Mouse (Mus musculus) lung, embryonic 15.5 days (tissue): ENCODE results near the gene E130208F15Rik. TPM values are rescaled to one million over a fixed set of nuclear protein-coding genes. Genes with fewer than 3 reads are reported as not detected.

ENCODE experiments used
- ATAC-seq: fragments of 200-750 bp; cut with Nextera tagmentation; 2 replicates; pipeline ENCODE4 v1.8.0; 2017; ENCODE audit warnings: moderate number of reproducible peaks, borderline replicate concordance; ENCODE audit not compliant: low FRiP score, low TSS enrichment; ENCODE audit errors: extremely low read depth
- H3K27ac ChIP-seq: fragments of 300-500 bp; sonication (generic); 2 replicates; pipeline ENCODE4 v1.5.1; 2015; ENCODE audit warnings: moderate library complexity, mild to moderate bottlenecking, inconsistent platforms
- H3K27me3 ChIP-seq: fragments of 300-500 bp; sonication (generic); 2 replicates; pipeline ENCODE4 v1.6.1; 2015; ENCODE audit warnings: inconsistent platforms
- H3K36me3 ChIP-seq: fragments of 300-500 bp; sonication (generic); 2 replicates; pipeline ENCODE4 v1.6.1; 2015; ENCODE audit warnings: inconsistent platforms
- H3K4me1 ChIP-seq: fragments of 300-500 bp; sonication (generic); 2 replicates; pipeline ENCODE4 v1.6.1; 2015; ENCODE audit warnings: inconsistent platforms
- H3K4me2 ChIP-seq: fragments of 300-500 bp; sonication (generic); 2 replicates; pipeline ENCODE4 v1.6.1; 2015; ENCODE audit warnings: inconsistent platforms, mild to moderate bottlenecking, moderate library complexity
- H3K4me3 ChIP-seq: fragments of 300-500 bp; sonication (generic); 2 replicates; pipeline ENCODE4 v1.5.1; 2015; ENCODE audit warnings: mild to moderate bottlenecking, inconsistent platforms
- H3K9ac ChIP-seq: fragments of 300-500 bp; sonication (generic); 2 replicates; pipeline ENCODE4 v1.6.1; 2015; ENCODE audit warnings: inconsistent platforms
- H3K9me3 ChIP-seq: fragments of 300-500 bp; sonication (generic); 2 replicates; pipeline ENCODE4 v1.6.1; 2016; ENCODE audit warnings: inconsistent platforms
- WGBS: fragments of 180-500 bp; shearing (Covaris S2); methylation state at CpG from one replicate; pipeline ENCODE4 v1.1.7; 2015; 5-methylcytosine and 5-hydroxymethylcytosine counted together
- polyA plus RNA-seq: library from polyadenylated mRNA; unstranded; fragments of >200 nt; fragmentation: Nextera tagmentation; extraction: Ambion mirVana; gene quantifications from 2 replicates; pipeline ENCODE4 v1.2.1, GENCODE M21; 2015

The E130208F15Rik gene
- polyA plus RNA-seq, 1 experiment from 2014 or later = not detected

DNA sequence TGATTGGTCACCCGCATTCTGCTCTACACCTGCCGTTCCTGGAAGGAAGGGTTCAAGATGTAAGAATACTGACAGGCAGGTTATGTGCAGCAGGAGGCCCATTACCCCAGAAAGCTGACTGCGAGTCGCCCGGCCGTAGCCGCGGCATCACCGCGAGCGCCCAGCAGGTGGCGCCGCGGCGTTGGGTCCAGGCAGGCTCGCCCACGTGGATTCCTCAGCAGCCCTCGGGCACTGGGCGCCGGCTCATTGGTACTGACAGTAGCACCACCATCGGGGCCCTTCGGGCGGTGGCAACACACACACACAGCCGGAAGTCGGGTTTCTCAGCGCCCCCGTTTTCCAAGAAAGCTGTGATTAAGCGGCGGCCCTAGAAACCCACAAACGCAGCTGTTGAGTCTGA, 26.3 kb downstream of the E130208F15Rik start:
- no peaks in the 10 kb centered on the region for H3K36me3 ChIP-seq
- H3K4me3 ChIP-seq = no peak overlapping the region
- H3K4me2 ChIP-seq = no peak overlapping the region
- H3K4me1 ChIP-seq = no peaks in the 10 kb centered on the region
- ATAC-seq = peak; percentile 46; the same call in 1 of the 2 replicates
- H3K27ac ChIP-seq = no peak overlapping the region
- 2% methylated on average over 30 of the region's 30 CpGs for WGBS
- no peak overlapping the region for H3K9ac ChIP-seq
- no peaks in the 10 kb centered on the region for H3K9me3 ChIP-seq
- H3K27me3 ChIP-seq = peaks cover 28% of the 10 kb centered on the region

DNA sequence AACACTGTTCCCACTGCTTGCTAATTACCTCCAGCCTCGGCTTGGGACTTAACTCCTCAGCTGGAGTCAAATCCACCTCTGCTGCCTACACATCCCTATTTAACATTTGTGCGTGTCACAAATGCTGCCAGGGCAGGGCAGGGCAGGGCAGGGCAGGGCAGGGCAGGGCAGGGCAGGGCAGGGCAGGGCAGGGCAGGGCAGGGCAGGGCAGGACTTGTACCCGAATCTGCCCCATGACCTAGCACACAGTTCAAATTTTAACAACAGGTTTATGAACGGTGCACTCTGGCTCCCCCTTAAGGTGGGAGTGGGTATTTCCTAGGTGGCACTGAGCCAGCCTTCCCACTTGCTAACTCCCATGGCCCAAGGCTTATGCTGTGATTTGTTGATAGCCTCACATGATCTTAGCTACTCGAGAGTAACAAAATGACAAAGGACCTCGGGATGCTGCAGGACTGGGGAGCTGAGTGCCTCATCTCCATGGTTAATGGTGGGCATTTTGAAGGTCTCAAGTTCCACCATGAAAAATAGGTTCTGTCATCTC, 31.8 kb downstream of the E130208F15Rik start:
- no peak overlapping the region for H3K4me3 ChIP-seq
- H3K9ac ChIP-seq = no peak overlapping the region
- WGBS = 14% methylated on average over 6 of the region's 6 CpGs
- 0 out of 2 replicates have a peak, but pooled peaks cover 11% of the 10 kb centered on the region for H3K27me3 ChIP-seq
- H3K27ac ChIP-seq = no peak overlapping the region
- H3K4me1 ChIP-seq = no peaks in the 10 kb centered on the region
- no peak for ATAC-seq
- no peaks in the 10 kb centered on the region for H3K36me3 ChIP-seq
- no peaks in the 10 kb centered on the region for H3K9me3 ChIP-seq
- no peak overlapping the region for H3K4me2 ChIP-seq

DNA sequence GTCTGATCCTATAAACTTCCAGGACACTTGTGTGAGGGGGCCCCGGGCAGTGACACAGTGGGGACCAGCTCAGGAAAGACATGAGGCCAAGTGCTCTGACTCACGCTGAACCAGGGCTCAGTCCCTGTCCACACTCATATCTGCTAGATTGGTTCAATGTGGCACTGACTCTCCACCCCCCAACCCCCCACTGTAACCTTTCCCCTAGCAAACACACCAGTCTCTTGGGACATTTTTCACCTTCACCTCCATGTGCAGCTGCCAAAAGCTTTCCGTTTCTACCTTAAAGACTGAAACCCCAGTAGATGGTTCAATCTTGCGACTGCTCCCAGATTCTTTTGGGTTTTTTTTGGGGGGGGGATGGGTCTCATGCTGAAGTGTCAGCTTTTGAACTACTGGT, 32.5 kb downstream of the E130208F15Rik start:
- WGBS = 53% methylated on average over 4 of the region's 4 CpGs
- H3K4me3 ChIP-seq = no peak overlapping the region
- H3K9me3 ChIP-seq = no peaks in the 10 kb centered on the region
- no peaks in the 10 kb centered on the region for H3K36me3 ChIP-seq
- no peak for ATAC-seq
- H3K4me2 ChIP-seq = no peak overlapping the region
- 0 out of 2 replicates have a peak, but pooled peaks cover 8% of the 10 kb centered on the region for H3K27me3 ChIP-seq
- H3K4me1 ChIP-seq = no peaks in the 10 kb centered on the region
- no peak overlapping the region for H3K9ac ChIP-seq
- H3K27ac ChIP-seq = no peak overlapping the region

DNA sequence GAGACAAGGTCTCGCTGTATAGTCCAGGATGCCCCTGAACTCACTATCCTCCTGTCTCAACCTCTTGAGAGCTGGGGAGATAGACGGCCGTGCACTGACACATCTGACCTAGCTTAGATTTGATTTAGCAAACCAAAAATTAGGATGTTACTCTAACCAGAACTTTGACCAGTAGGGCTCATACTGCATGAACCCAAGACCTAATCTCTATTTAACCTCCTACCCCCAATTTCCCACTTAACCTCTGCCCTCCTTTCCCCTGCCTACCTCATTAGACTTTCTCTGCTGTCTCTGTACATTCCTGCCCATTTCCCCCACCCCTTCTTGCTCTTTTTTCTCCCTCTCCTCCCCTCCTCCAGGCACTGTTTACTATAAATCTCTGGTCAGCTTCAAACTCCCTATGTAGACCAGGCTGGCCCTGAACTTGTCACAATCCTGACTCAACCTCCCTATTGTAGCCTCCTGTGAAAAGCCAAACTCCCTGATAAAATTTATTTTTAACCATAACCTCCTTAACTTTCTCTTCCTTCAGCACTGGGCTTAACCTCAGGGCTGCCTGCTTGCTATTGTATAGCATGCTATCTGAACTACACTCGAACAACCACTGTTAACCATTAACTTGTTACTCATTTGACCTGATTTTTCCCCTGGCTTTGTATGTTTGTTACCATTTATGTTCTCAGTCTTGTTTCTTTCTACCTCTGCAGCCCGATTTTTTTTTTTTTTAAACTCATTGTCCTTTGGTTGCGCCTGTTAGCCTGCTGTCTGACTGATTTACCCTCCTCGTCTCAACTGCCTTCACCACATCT, 37.0 kb downstream of the E130208F15Rik start:
- ATAC-seq = no peak
- Histone ChIP-seq H3K36me3 (no peaks in the 10 kb centered on the region), H3K4me2 (no peak overlapping the region), H3K4me3 (no peak overlapping the region), H3K27me3 (no peaks in the 10 kb centered on the region), H3K4me1 (peaks cover 22% of the 10 kb centered on the region), H3K9me3 (no peaks in the 10 kb centered on the region), H3K9ac (no peak overlapping the region), H3K27ac (no peak overlapping the region)
- WGBS = 60% methylated on average over 7 of the region's 7 CpGs

DNA sequence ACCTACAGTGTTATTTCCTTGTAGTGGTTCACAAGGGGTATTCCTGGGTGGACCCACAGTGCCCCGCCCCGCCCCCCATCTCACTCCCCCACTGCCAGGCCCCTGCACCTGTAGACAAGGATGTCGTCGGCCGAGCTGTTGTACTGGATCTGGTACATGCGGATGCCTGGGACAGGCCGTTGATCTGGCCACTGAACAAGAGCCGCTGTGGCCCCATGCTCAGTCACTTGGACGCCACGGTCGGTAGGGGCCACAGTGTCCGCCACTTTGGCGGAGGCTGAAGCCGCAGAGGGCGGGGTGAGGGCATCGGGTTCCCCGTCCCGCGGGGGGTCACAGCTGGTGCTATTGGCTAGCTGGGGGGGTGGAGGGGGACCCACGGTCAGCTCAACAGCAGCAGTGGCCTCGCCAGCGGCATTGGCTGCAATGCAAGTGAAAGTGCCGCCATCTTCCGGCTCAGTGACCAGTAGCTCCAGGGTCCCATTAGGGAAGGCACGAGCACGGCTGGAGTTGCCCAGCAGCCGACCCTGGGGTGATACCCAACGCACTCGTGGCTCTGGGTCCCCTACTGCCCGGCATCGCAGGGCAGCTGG, 37.8 kb downstream of the E130208F15Rik start:
- H3K4me3 ChIP-seq = no peak overlapping the region
- peaks cover 23% of the 10 kb centered on the region for H3K4me1 ChIP-seq
- no peak overlapping the region for H3K4me2 ChIP-seq
- no peak overlapping the region for H3K27ac ChIP-seq
- no peaks in the 10 kb centered on the region for H3K9me3 ChIP-seq
- 74% methylated on average over 31 of the region's 31 CpGs for WGBS
- H3K9ac ChIP-seq = no peak overlapping the region
- peaks cover 7% of the 10 kb centered on the region for H3K27me3 ChIP-seq
- H3K36me3 ChIP-seq = no peaks in the 10 kb centered on the region
- no peak for ATAC-seq

DNA sequence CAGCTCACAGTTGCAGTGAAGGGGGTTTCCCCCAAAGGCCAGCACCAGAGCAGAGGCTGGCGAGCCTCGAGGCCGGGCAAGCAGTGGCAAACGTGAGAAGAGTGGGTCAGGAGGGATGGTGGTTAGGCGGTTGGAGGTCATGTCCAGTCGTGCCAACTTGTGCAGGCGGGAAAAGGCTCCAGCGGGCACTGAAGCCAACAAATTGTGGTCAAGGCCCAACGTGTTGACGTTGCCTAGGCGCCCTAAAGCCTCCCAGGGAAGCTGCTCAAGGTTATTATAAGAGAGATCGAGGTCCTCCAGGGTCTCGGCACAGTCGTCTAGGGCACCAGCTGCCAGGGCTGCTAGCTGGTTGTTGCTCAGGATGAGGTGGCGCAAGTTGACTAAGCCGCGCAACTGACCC, 38.5 kb downstream of the E130208F15Rik start:
- no peaks in the 10 kb centered on the region for H3K36me3 ChIP-seq
- no peak overlapping the region for H3K4me2 ChIP-seq
- WGBS = 90% methylated on average over 17 of the region's 17 CpGs
- H3K4me3 ChIP-seq = no peak overlapping the region
- ATAC-seq = no peak
- H3K27me3 ChIP-seq = peaks cover 11% of the 10 kb centered on the region
- no peaks in the 10 kb centered on the region for H3K9me3 ChIP-seq
- H3K9ac ChIP-seq = no peak overlapping the region
- H3K27ac ChIP-seq = no peak overlapping the region
- peaks cover 23% of the 10 kb centered on the region for H3K4me1 ChIP-seq

DNA sequence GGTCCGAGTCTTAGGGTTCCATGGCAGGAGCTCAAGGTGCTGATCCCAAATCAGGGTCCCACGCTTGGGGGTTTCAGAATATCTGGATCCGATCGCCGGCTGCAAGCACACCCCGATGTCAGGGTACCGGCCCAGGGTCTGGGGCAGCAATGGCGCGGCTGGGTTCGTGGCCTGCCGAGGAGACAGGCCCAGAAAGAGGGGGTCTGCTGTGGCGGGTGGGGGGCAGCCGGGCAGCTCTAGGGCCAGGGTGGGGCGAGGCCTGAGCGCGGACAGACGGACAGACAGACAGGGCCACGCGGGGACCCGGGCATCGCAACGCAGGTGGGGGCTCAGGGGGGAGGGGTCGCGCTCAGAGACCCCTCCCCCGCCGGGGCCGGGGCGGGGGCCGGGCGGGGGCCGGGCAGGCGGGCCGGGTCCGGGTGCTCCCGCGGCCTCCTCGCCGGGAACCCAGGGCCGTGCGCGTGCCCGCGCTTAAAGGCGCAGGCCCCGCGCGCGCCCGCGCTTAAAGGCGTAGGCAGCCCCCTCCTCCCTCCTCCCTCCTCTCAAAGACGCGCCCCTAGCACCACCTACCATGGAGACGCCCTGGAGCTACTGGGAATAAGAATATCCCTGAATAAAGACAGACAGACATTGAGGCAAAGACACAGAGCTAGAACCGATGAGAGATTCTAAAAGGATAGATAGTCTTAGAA, 41.3 kb downstream of the E130208F15Rik start, which contains the start of gene Lrfn3:
Gene Lrfn3, minus strand, starts transcription at position 121 of the 692 bp plus-strand sequence.
- Histone ChIP-seq H3K36me3 (no peaks in the 10 kb centered on the region), H3K4me2 (peak within 1 kb of the TSS; percentile 65), H3K9ac (peak within 1 kb of the TSS; percentile 59), H3K4me1 (peaks cover 23% of the 10 kb centered on the region), H3K9me3 (no peaks in the 10 kb centered on the region), H3K27me3 (peaks cover 17% of the 10 kb centered on the region), H3K27ac (no peak within 1 kb of the TSS), H3K4me3 (peak within 1 kb of the TSS; percentile 59)
- peak; percentile 46; the same call in 1 of the 2 replicates for ATAC-seq
- under 1% methylated on average over 38 of the region's 55 CpGs for WGBS

DNA sequence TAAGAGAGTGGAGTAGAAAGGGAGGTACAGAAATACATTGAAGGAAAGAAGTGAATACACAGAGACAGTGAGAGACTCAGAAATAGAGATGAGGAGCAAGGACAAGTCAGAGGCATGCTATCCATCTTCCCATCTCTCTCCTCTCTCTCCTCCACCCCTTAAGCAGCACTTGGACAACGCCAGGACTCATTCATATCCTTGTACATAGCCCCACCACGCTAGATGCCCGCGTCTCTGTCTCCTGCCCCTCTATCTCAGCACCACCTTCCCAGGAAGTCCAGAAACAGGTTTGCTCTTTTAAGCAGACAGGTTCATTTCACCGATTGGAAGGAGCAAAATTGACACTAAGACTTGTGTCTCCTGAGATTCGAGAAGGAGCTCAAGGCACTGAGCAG, 41.8 kb downstream of the E130208F15Rik start:
- Histone ChIP-seq H3K4me2 (peak overlapping the region; percentile 65), H3K4me3 (peak overlapping the region; percentile 59), H3K4me1 (peaks cover 23% of the 10 kb centered on the region), H3K27ac (no peak overlapping the region), H3K9ac (peak overlapping the region; percentile 59; the same call in 1 of the 2 replicates), H3K27me3 (peaks cover 17% of the 10 kb centered on the region), H3K36me3 (no peaks in the 10 kb centered on the region), H3K9me3 (no peaks in the 10 kb centered on the region)
- ATAC-seq = no peak
- 49% methylated on average over 6 of the region's 6 CpGs for WGBS

DNA sequence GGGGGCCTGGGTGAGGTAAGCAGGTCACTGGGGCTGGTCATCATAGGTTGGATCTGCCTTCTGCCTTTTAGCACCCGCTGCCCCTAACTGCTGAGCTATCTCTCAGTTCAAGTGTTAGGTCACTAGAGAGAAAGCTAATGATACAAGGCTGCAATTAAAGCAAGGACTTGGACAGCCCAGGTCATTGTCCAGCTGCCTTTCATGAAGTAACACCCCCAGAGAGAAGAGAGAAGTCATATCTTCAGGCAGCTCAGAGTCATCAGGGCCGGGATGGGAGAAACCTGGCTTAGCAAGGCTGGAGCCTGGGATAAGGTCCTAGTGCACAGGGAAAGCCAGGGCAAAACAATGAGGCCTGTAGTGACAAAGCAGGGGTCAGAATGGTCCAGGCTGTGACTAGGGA, 45.9 kb downstream of the E130208F15Rik start:
- no peak overlapping the region for H3K4me2 ChIP-seq
- H3K9me3 ChIP-seq = no peaks in the 10 kb centered on the region
- ATAC-seq = no peak
- peaks cover 17% of the 10 kb centered on the region for H3K27me3 ChIP-seq
- no peak overlapping the region for H3K27ac ChIP-seq
- H3K4me1 ChIP-seq = peaks cover 7% of the 10 kb centered on the region
- no peak overlapping the region for H3K9ac ChIP-seq
- WGBS = 64% methylated on average over 2 of the region's 2 CpGs
- no peaks in the 10 kb centered on the region for H3K36me3 ChIP-seq
- H3K4me3 ChIP-seq = no peak overlapping the region
